Mouse (Mus musculus) midbrain, embryonic 10.5 days (tissue): ENCODE data around the gene Slc45a2. TPM values are rescaled to one million over a fixed set of nuclear protein-coding genes. Genes with fewer than 3 reads are reported as not detected.

Experiments
- DNase-seq: peaks from one replicate; pipeline ENCODE4 v3.0.0-alpha.2; 2017; ENCODE audit warnings: low spot score
- H3K27ac ChIP-seq: fragments of 300-500 bp; sonication (generic); replicated peaks from 2 replicates; pipeline ENCODE4 v1.5.1; 2016; ENCODE audit warnings: mild to moderate bottlenecking
- H3K27me3 ChIP-seq: fragments of 300-500 bp; sonication (generic); 2 replicates; pipeline ENCODE4 v1.6.1; 2016; ENCODE audit warnings: low read depth, mild to moderate bottlenecking; ENCODE audit not compliant: poor library complexity, severe bottlenecking
- H3K36me3 ChIP-seq: fragments of 300-500 bp; sonication (generic); 2 replicates; pipeline ENCODE4 v1.6.1; 2016; ENCODE audit warnings: mild to moderate bottlenecking, moderate library complexity
- H3K4me1 ChIP-seq: fragments of 300-500 bp; sonication (generic); 2 replicates; pipeline ENCODE4 v1.6.1; 2016
- H3K4me3 ChIP-seq: fragments of 300-500 bp; sonication (generic); 2 replicates; pipeline ENCODE4 v1.5.1; 2016; ENCODE audit warnings: mild to moderate bottlenecking, moderate library complexity
- H3K9me3 ChIP-seq: fragments of 300-500 bp; sonication (generic); replicated peaks from 2 replicates; pipeline ENCODE4 v1.6.1; 2016; ENCODE audit warnings: mild to moderate bottlenecking
- WGBS: fragments of 180-500 bp; shearing (Covaris S2); methylation state at CpG from one replicate; pipeline ENCODE4 v1.1.7; 2016; 5-methylcytosine and 5-hydroxymethylcytosine counted together
- polyA plus RNA-seq: library from polyadenylated mRNA; unstranded; fragments of >200 nt; fragmentation: Nextera tagmentation; extraction: Ambion mirVana; gene quantifications from 2 replicates; pipeline ENCODE4 v1.2.1, GENCODE M21; 2016

Gene Slc45a2
- polyA plus RNA-seq = 0.12 and 0.16 TPM in 2 replicates

- Histone ChIP-seq H3K27ac (no peak within 1 kb of the TSS), H3K27me3 (no peaks in the 10 kb centered on the region), H3K4me1 (peaks cover 16% of the 10 kb centered on the region), H3K36me3 (no peaks in the 10 kb centered on the region), H3K9me3 (no peaks in the 10 kb centered on the region), H3K4me3 (no peak within 1 kb of the TSS)
- WGBS = 57% methylated on average over 7 of the region's 7 CpGs
- DNase-seq = no peak
These were observed at the start of gene Slc45a2 for GRCm38 (mm10) chr15:11000421-11000820. Gene Slc45a2, plus strand, starts transcription at chr15:11000721.

- no peak for DNase-seq
- Histone ChIP-seq H3K27ac (no peak within 1 kb of the TSS), H3K4me3 (no peak within 1 kb of the TSS), H3K4me1 (peaks cover 18% of the 10 kb centered on the region), H3K36me3 (no peaks in the 10 kb centered on the region), H3K27me3 (no peaks in the 10 kb centered on the region), H3K9me3 (no peaks in the 10 kb centered on the region)
- WGBS = 83% methylated on average over 23 of the region's 23 CpGs
These were observed 48.4 kb upstream of the Slc45a2 start, which contains the start of gene C1qtnf3 for GRCm38 (mm10) chr15:10951951-10952759. Gene C1qtnf3, plus strand, starts transcription at chr15:10952332.

DNA sequence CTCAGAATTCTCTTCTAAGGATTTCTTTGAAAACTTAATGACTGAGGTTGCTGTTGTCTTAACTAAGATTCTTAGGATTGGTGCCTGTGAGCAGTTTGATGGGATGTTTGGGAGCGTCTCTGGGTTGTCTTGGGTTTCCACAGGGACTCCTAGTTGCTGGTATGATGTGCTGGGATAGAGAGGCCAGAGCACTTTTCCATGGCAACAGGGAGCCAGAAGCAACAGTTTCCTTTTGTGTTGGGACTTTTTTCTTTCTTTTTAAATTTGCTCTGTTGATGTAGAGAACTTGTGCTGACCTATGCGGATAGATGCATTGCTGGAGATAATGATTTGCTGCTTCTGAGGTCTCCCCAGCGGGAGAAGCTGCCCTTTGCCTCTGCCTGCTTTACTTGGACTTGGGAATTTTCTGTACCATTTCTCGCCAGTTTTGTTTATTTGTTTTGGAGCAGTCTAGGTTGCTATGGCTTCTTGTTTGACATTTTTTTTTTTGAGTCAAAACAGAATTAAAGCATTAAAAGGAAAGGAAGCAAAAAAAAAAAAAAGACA is 47.7 kb upstream of the Slc45a2 start:
- DNase-seq = peak; percentile 24
- Histone ChIP-seq H3K27me3 (no peaks in the 10 kb centered on the region), H3K4me1 (peaks cover 18% of the 10 kb centered on the region), H3K27ac (no peak overlapping the region), H3K4me3 (no peak overlapping the region), H3K9me3 (no peaks in the 10 kb centered on the region), H3K36me3 (no peaks in the 10 kb centered on the region)
- WGBS = 51% methylated on average over 4 of the region's 4 CpGs

- Histone ChIP-seq H3K36me3 (no peaks in the 10 kb centered on the region), H3K4me1 (peaks cover 18% of the 10 kb centered on the region), H3K9me3 (no peaks in the 10 kb centered on the region), H3K27ac (no peak overlapping the region), H3K4me3 (no peak overlapping the region), H3K27me3 (no peaks in the 10 kb centered on the region)
- no peak for DNase-seq
- WGBS = 69% methylated on average over 1 of the region's 1 CpGs
These were observed 47.1 kb upstream of the Slc45a2 start for GRCm38 (mm10) chr15:10953465-10953864.

- Histone ChIP-seq H3K36me3 (no peaks in the 10 kb centered on the region), H3K4me1 (peaks cover 18% of the 10 kb centered on the region), H3K4me3 (no peak overlapping the region), H3K9me3 (no peaks in the 10 kb centered on the region), H3K27ac (no peak overlapping the region), H3K27me3 (no peaks in the 10 kb centered on the region)
- 91% methylated on average over 6 of the region's 6 CpGs for WGBS
- no peak for DNase-seq
These were observed 46.0 kb upstream of the Slc45a2 start for GRCm38 (mm10) chr15:10954381-10955016.

GRCm38 (mm10) chr15:10955156-10955555 is 45.4 kb upstream of the Slc45a2 start:
- no peak overlapping the region for H3K27ac ChIP-seq
- H3K27me3 ChIP-seq = no peaks in the 10 kb centered on the region
- no peak for DNase-seq
- no peaks in the 10 kb centered on the region for H3K9me3 ChIP-seq
- H3K36me3 ChIP-seq = no peaks in the 10 kb centered on the region
- H3K4me3 ChIP-seq = no peak overlapping the region
- 74% methylated on average over 5 of the region's 5 CpGs for WGBS
- H3K4me1 ChIP-seq = peaks cover 18% of the 10 kb centered on the region

DNA sequence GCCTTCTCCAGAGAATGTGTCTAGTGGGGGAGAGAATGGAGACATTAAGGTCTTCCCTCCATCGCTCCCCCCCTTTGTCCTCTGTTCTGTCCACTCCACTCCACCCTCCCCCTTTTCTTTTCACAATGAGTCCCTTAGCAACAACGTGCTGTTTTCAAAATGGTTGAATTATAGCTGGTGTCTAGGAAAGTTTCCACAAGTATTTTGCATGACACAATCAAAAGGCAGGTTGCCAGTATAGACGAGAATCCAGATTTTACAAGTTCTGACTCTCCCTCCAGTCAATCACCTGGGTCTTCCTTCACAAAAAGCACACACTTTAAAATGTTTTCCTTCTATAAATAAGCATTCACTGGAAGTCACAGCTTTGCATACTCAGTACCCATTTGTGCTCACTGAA is 43.8 kb upstream of the Slc45a2 start:
- H3K4me3 ChIP-seq = no peak overlapping the region
- H3K27ac ChIP-seq = no peak overlapping the region
- H3K27me3 ChIP-seq = no peaks in the 10 kb centered on the region
- WGBS = 71% methylated on average over 3 of the region's 3 CpGs
- H3K4me1 ChIP-seq = peaks cover 24% of the 10 kb centered on the region
- H3K36me3 ChIP-seq = no peaks in the 10 kb centered on the region
- H3K9me3 ChIP-seq = no peaks in the 10 kb centered on the region
- no peak for DNase-seq

DNA sequence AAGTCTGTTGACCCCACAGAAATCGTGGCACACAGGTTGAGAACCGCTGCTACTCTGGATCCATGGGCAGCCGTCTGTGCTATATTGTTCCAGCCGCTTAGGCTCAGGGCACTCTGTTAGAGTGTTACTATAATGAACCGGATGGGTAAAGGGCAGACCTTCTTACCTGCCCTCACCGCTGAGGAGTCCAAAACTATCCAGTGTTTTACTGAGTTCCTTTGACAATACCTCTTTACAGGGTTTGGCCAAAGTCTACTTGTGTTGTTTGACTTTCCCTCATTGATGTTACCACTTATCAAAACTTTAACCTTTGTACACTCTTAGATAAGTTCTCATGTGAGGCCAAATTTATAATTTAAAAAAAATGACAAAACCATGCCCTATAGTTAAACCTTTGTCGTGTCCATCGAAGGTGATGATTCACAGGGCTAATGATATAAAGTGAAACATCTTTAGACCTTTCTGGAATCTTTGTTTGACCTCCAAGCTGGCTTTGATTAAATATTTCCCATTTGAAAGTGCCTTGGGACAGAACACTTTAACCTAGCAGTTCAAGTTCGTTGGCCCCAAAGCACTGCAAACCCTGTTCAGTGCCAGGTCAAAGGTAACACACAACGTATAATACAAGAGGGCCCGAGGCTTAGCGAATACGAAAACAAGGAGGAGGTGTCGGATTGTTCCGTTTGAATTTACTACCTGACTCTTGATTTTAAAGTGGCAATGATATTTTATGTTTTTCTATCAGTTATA is 41.1 kb upstream of the Slc45a2 start:
- 92% methylated on average over 15 of the region's 15 CpGs for WGBS
- no peaks in the 10 kb centered on the region for H3K27me3 ChIP-seq
- no peaks in the 10 kb centered on the region for H3K9me3 ChIP-seq
- H3K4me3 ChIP-seq = no peak overlapping the region
- H3K4me1 ChIP-seq = peaks cover 5% of the 10 kb centered on the region
- no peak for DNase-seq
- no peaks in the 10 kb centered on the region for H3K36me3 ChIP-seq
- no peak overlapping the region for H3K27ac ChIP-seq

DNA sequence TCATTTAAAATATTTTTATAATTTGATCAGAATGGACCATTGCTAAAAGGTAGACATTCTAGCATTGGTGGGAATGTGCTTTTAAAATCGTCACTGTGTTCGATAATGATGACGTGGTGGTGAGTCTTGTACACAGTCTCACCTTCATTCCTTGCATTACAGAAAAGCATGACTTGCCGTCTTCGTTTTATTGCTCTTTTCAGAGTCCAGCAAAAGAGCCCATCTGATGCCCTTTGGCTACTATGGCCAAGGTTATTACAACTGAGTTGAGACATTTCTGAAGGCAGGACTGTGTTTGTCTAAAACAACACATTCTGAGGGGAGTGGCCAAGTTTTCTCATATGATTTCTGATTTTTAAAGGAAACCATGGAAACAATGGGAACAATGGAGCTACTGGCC is 40.3 kb upstream of the Slc45a2 start:
- H3K4me1 ChIP-seq = peaks cover 5% of the 10 kb centered on the region
- WGBS = 89% methylated on average over 5 of the region's 5 CpGs
- no peaks in the 10 kb centered on the region for H3K9me3 ChIP-seq
- no peak overlapping the region for H3K4me3 ChIP-seq
- DNase-seq = no peak
- no peaks in the 10 kb centered on the region for H3K36me3 ChIP-seq
- no peaks in the 10 kb centered on the region for H3K27me3 ChIP-seq
- no peak overlapping the region for H3K27ac ChIP-seq

- 89% methylated on average over 2 of the region's 2 CpGs for WGBS
- no peaks in the 10 kb centered on the region for H3K9me3 ChIP-seq
- no peak overlapping the region for H3K27ac ChIP-seq
- DNase-seq = no peak
- H3K4me3 ChIP-seq = no peak overlapping the region
- H3K4me1 ChIP-seq = peaks cover 5% of the 10 kb centered on the region
- no peaks in the 10 kb centered on the region for H3K27me3 ChIP-seq
- no peaks in the 10 kb centered on the region for H3K36me3 ChIP-seq
These were observed 37.9 kb upstream of the Slc45a2 start for GRCm38 (mm10) chr15:10962601-10963000.

- Histone ChIP-seq H3K4me3 (no peak overlapping the region), H3K4me1 (no peaks in the 10 kb centered on the region), H3K27ac (no peak overlapping the region), H3K9me3 (no peaks in the 10 kb centered on the region), H3K27me3 (no peaks in the 10 kb centered on the region), H3K36me3 (no peaks in the 10 kb centered on the region)
- WGBS = 83% methylated on average over 3 of the region's 3 CpGs
- no peak for DNase-seq
These were observed 31.1 kb upstream of the Slc45a2 start for GRCm38 (mm10) chr15:10969439-10969838.

DNA sequence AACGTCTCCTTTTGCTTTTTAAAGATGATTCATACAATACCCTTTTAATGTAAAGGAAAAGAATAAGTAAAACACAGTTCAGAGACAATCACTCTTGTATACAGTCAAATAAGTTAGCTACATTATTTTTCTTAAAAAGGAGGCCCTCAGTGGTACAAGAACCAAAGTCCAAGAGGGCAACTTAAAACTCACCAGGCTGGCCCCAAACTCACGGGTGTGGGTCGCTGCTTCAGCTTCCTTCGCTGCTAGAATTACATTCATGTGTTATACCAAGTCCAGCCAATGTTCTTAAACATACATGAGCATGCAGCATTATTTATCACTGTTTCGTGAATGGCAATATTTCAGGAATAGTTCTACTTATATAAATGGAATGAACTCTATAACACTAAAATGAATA is 29.7 kb upstream of the Slc45a2 start:
- no peak overlapping the region for H3K4me3 ChIP-seq
- no peaks in the 10 kb centered on the region for H3K27me3 ChIP-seq
- DNase-seq = no peak
- no peaks in the 10 kb centered on the region for H3K4me1 ChIP-seq
- WGBS = 89% methylated on average over 5 of the region's 5 CpGs
- no peaks in the 10 kb centered on the region for H3K36me3 ChIP-seq
- H3K27ac ChIP-seq = no peak overlapping the region
- no peaks in the 10 kb centered on the region for H3K9me3 ChIP-seq
